Mouse (Mus musculus): Measurements from ENCODE around the gene Efcab6.
A peak's percentile ranks its signal among the peaks of the same experiment; 100 is the strongest.

DNA sequence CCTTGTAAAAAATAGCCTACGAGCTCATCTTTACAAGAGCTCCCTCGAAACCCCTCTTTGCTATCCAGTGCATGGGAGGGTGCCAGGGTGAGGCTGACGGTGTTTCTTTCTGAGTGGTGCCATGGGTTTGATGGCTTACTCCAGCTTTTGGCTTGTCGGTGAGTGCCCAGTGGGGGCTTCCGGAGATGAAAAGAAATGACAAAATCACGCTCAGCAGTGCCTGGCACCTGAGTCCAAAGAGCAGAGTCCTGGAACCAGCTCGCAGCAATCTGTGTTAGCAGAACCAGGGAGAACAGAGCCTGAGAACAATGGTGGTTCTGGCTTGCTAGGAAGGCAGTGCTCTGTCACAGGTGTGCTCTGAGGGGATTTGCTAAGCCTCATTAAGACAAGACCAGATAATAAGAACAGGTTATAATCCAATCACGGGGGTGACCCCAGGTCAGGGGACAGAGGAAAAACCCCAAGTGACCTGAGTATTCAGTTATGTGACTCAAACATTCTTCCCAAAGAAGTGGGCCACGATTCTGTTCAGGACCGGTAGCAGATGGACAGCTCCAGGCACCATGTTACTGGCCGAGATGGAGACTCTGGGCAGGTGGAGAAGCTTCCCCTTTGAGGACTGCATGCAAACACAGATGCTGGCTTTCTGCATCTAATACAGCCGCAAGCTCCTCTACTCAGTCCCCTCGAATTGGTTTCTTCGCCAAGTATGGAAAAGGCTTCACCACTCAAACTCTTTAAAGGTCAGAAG is 82.8 kb downstream of the Efcab6 start:
- TF ChIP-seq POLR2A (IDR thresholded peaks at IDR 0.05; ENCODE audit: insufficient read length, low read depth) (no peak), MAX (IDR thresholded peaks at IDR 0.05; ENCODE audit: low read depth) (no peak), POLR2AphosphoS2 (IDR thresholded peaks at IDR 0.05; ENCODE audit: insufficient read length, low read depth) (no peak), TCF12 (IDR thresholded peaks at IDR 0.05; ENCODE audit: insufficient read depth, poor library complexity, severe bottlenecking) (no peak), CEBPB (IDR thresholded peaks at IDR 0.05; ENCODE audit: insufficient read depth, poor library complexity, severe bottlenecking) (no peak), MYOG (IDR thresholded peaks at IDR 0.05; ENCODE audit: control insufficient read depth in 1 of 3, insufficient read depth in 1 of 3, insufficient read length in 2 of 3, low read depth in 2 of 3) (no peak), USF1 (IDR thresholded peaks at IDR 0.05; ENCODE audit: low read depth) (no peak), TCF3 (IDR thresholded peaks at IDR 0.05; ENCODE audit: insufficient read length, low read depth) (no peak), E2F4 (IDR thresholded peaks at IDR 0.05; ENCODE audit: insufficient read depth) (no peak), MYOD1 (IDR thresholded peaks at IDR 0.05; ENCODE audit: control insufficient read depth in 1 of 3, insufficient read length in 2 of 3, low read depth in 2 of 3) (no peak), REST (IDR thresholded peaks at IDR 0.05; ENCODE audit: insufficient read depth, insufficient read length) (peak; percentile 75)

All from myocyte (in vitro differentiated cells).